Mouse (Mus musculus) embryonic fibroblast, embryonic 13.5 days (primary cell): ENCODE measurements around the gene Polr2a. TPM values are rescaled to one million over a fixed set of nuclear protein-coding genes. Genes with fewer than 3 reads are reported as not detected.

Experiments used
- H3K27ac ChIP-seq: 2 replicates; pipeline ENCODE4 v1.5.1; 2012; ENCODE audit warnings: low read length, control low read depth, inconsistent platforms; ENCODE audit not compliant: insufficient read depth
- H3K4me1 ChIP-seq: 2 replicates; pipeline ENCODE4 v1.6.1; 2011; ENCODE audit warnings: low read length; ENCODE audit not compliant: control insufficient read depth, insufficient read depth
- H3K4me3 ChIP-seq: 2 replicates; pipeline ENCODE4 v1.5.1; 2011; ENCODE audit warnings: mild to moderate bottlenecking, control low read depth, low read length; ENCODE audit not compliant: insufficient read depth
- CTCF ChIP-seq: IDR thresholded peaks from 2 replicates; pipeline ENCODE4 v1.5.1; 2011; ENCODE audit warnings: mild to moderate bottlenecking, control low read depth, low read length, moderate library complexity, borderline replicate concordance; ENCODE audit not compliant: insufficient read depth
- POLR2A ChIP-seq: IDR thresholded peaks from 2 replicates; pipeline ENCODE4 v1.6.1; 2011; ENCODE audit warnings: low read depth, mild to moderate bottlenecking, control low read depth, low read length, moderate library complexity
- polyA plus RNA-seq: library from polyadenylated mRNA; stranded (reverse); fragments of >200 nt; gene quantifications from 2 replicates; pipeline ENCODE4 v1.2.4, GENCODE M21; 2011; ENCODE audit warnings: low read depth; ENCODE audit not compliant: missing spikeins, insufficient read length

Polr2a gene
- polyA plus RNA-seq, 1 experiment, result 90.9 TPM

GRCm38 (mm10) chr11:69719423-69719822 is 39.0 kb downstream of the Polr2a start:
- no peak overlapping the region for H3K4me3 ChIP-seq
- H3K27ac ChIP-seq, result no peak overlapping the region
- H3K4me1 ChIP-seq, result peaks cover 3% of the 10 kb centered on the region; the same call in 1 of the 2 replicates
- TF ChIP-seq POLR2A (no peak), CTCF (no peak)

GRCm38 (mm10) chr11:69718661-69719060 is 39.8 kb downstream of the Polr2a start:
- Histone ChIP-seq H3K27ac (no peak overlapping the region), H3K4me1 (peaks cover 3% of the 10 kb centered on the region; the same call in 1 of the 2 replicates), H3K4me3 (no peak overlapping the region)
- no peak for TF ChIP-seq POLR2A
- TF ChIP-seq CTCF, result no peak

GRCm38 (mm10) chr11:69716953-69717352 is 41.5 kb downstream of the Polr2a start:
- Histone ChIP-seq H3K27ac (no peak overlapping the region), H3K4me1 (peaks cover 3% of the 10 kb centered on the region; the same call in 1 of the 2 replicates), H3K4me3 (no peak overlapping the region)
- no peak for TF ChIP-seq POLR2A
- TF ChIP-seq CTCF, result no peak

DNA sequence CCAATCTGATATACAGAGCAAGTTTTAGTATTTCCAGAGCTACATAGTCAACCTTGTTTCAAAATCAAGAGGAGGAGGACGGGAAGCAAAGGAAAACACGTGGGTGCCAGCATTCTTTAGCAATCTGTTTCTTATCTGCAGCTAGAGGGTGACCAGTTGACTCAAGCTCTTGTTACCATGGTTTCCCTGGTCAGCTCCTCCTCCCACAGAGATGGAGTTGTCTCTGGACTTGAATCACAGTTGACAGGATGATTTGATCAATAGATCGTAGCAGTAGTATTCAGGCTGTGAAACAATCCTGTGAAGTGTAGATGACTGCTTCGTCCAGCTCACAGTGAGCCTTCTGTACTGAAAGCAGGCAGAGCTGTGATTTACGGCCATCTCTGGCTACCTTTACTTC is 42.5 kb downstream of the Polr2a start:
- H3K4me1 ChIP-seq, result peaks cover 3% of the 10 kb centered on the region; the same call in 1 of the 2 replicates
- peak overlapping the region; percentile 82 for H3K27ac ChIP-seq
- no peak overlapping the region for H3K4me3 ChIP-seq
- TF ChIP-seq POLR2A, result no peak
- no peak for TF ChIP-seq CTCF

- H3K27ac ChIP-seq, result peak overlapping the region; percentile 82
- TF ChIP-seq CTCF (peak; percentile 43; the same call in 1 of the 2 replicates), POLR2A (no peak)
- no peak overlapping the region for H3K4me3 ChIP-seq
Observed at GRCm38 (mm10) chr11:69715482-69715881, 43.0 kb downstream of the Polr2a start.

GRCm38 (mm10) chr11:69714636-69715329 is 43.7 kb downstream of the Polr2a start:
- H3K27ac ChIP-seq, result no peak overlapping the region
- H3K4me3 ChIP-seq, result no peak overlapping the region
- TF ChIP-seq CTCF (no peak), POLR2A (no peak)
- H3K4me1 ChIP-seq, result peaks cover 3% of the 10 kb centered on the region; the same call in 1 of the 2 replicates

More at GRCm38 (mm10) chr11:69715482-69715881, 43.0 kb downstream of the Polr2a start:
- peaks cover 3% of the 10 kb centered on the region; the same call in 1 of the 2 replicates for H3K4me1 ChIP-seq

- no peak overlapping the region for H3K4me3 ChIP-seq
- peaks cover 3% of the 10 kb centered on the region; the same call in 1 of the 2 replicates for H3K4me1 ChIP-seq
- TF ChIP-seq POLR2A, result no peak
- no peak for TF ChIP-seq CTCF
- no peak overlapping the region for H3K27ac ChIP-seq
Observed at GRCm38 (mm10) chr11:69712954-69713672, 45.3 kb downstream of the Polr2a start.

DNA sequence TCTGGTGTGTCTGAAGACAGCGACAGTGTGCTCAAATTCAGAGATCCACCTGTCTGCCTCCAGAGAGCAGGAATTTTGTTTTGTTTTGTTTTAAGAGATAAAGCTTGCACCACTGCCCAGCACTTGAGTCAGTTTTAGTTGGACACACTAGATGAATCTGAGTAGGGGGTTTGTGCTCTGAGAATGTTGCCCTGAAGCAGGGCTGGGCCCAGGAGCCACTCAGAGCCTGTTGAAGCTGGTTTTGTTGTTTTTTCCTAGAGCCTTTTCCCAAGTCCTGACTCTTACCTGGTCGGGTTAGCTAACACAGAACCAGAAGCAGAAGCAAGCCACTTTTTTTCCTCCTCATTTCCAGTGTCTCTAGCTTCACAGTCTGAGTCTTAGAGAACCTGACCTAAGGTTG is 47.4 kb downstream of the Polr2a start:
- Histone ChIP-seq H3K27ac (no peak overlapping the region), H3K4me1 (peaks cover under 1% of the 10 kb centered on the region; the same call in 1 of the 2 replicates), H3K4me3 (no peak overlapping the region)
- TF ChIP-seq POLR2A, result no peak
- no peak for TF ChIP-seq CTCF

DNA sequence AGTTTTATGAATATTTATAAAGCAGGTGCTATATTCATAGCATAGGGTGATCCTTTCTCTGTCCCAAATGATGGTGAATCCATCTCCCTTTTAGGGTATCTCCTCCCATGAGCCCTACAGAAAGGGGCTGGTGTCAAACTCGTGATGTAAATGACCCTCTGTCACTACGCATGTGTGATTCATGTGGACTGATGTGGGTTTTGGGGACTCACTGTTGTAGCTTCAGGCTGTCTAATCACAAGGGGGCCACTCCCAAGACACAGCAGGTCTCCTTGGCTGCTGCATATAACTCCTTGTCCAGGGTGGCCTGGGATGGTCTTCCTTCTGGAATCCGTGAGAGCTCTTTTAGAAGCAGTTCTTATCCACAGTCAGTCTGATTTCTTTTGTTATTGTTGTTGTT is 48.0 kb downstream of the Polr2a start:
- no peak overlapping the region for H3K4me3 ChIP-seq
- TF ChIP-seq POLR2A, result no peak
- TF ChIP-seq CTCF, result no peak
- H3K27ac ChIP-seq, result no peak overlapping the region
- H3K4me1 ChIP-seq, result no peaks in the 10 kb centered on the region
